ENCODE assay signal across 8 mouse cellular contexts in the genomic region with DNA sequence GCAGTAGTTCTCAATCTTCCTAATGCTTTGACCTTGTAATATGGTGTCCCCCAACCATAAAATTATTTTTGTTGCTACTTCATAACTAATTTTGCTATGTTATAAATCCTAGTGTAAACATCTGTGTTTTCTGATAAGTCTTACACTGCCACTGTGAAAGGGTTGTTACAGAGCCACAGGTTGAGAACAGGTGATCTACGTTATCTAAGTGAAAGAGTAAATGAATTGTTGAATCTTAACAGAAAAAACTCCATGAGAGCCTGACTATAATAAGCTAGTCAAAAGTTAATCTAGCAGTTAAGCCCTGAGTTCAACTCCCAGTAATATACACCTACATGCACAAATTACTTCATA. TPM values are rescaled to one million over a fixed set of nuclear protein-coding genes. Genes with fewer than 3 reads are reported as not detected.
DNase-seq lines count a peak whose midpoint lies in the region; ATAC-seq and TF ChIP-seq lines count a peak whose summit lies in the region.

No protein-coding gene starts in this region.

- peak overlapping the region; percentile 99 for H3K27ac ChIP-seq in gastrocnemius, adult 2 months
- no peak overlapping the region for H3K27ac ChIP-seq in midbrain, embryonic 11.5 days (ENCODE audit: low read depth, low read length)
- no peak overlapping the region for H3K27ac ChIP-seq in midbrain, embryonic 14.5 days (replicated peaks; ENCODE audit: low read depth, low read length)
- no peak overlapping the region for H3K27ac ChIP-seq in liver, embryonic 15.5 days (replicated peaks)
- no peak overlapping the region for H3K27ac ChIP-seq in thymus, adult 2 months (ENCODE audit: control insufficient read depth, insufficient read depth, low read length)

- H3K4me3 ChIP-seq in gastrocnemius, adult 2 months, result peak overlapping the region; percentile 89
- H3K4me3 ChIP-seq in midbrain, embryonic 11.5 days (ENCODE audit: low read depth, low read length), result peak overlapping the region; percentile 48; the same call in 1 of the 2 replicates
- no peak overlapping the region for H3K4me3 ChIP-seq in midbrain, embryonic 14.5 days (replicated peaks; ENCODE audit: low read depth, low read length)
- peak overlapping the region; percentile 81 for H3K4me3 ChIP-seq in liver, embryonic 15.5 days (replicated peaks)
- no peak overlapping the region for H3K4me3 ChIP-seq in thymus, adult 2 months (ENCODE audit: control insufficient read depth, insufficient read depth, low read length)

- H3K36me3 ChIP-seq in midbrain, embryonic 11.5 days (ENCODE audit: control insufficient read depth, insufficient read depth, low read length), result no peaks in the 10 kb centered on the region
- no peaks in the 10 kb centered on the region for H3K36me3 ChIP-seq in midbrain, embryonic 14.5 days (ENCODE audit: control insufficient read depth, insufficient read depth, low read length)
- H3K36me3 ChIP-seq in liver, embryonic 15.5 days (replicated peaks), result no peaks in the 10 kb centered on the region
- H3K36me3 ChIP-seq in thymus, adult 2 months (ENCODE audit: control insufficient read depth, insufficient read depth, low read length), result no peaks in the 10 kb centered on the region

- no peak for TF ChIP-seq POLR2A in thymus, adult 2 months (IDR thresholded peaks at IDR 0.05; ENCODE audit: control insufficient read depth, extremely low read depth, insufficient read depth, low read length, poor library complexity)

- H3K4me1 ChIP-seq in midbrain, embryonic 11.5 days (ENCODE audit: control insufficient read depth, insufficient read depth, low read length), result peaks cover 6% of the 10 kb centered on the region
- peaks cover 12% of the 10 kb centered on the region for H3K4me1 ChIP-seq in midbrain, embryonic 14.5 days (ENCODE audit: control insufficient read depth, insufficient read depth, low read length)
- peaks cover 18% of the 10 kb centered on the region for H3K4me1 ChIP-seq in liver, embryonic 15.5 days (replicated peaks)
- peaks cover 10% of the 10 kb centered on the region for H3K4me1 ChIP-seq in thymus, adult 2 months (replicated peaks; ENCODE audit: control insufficient read depth, insufficient read depth, low read length)

- 60% methylated on average over 1 of the region's 1 CpGs for WGBS in midbrain, embryonic 11.5 days
- 55% methylated on average over 1 of the region's 1 CpGs for WGBS in midbrain, embryonic 14.5 days
- WGBS in liver, embryonic 15.5 days (ENCODE audit: insufficient replicate concordance), result 19% methylated on average over 1 of the region's 1 CpGs
- WGBS in thymus, adult 2 months, result 69% methylated on average over 1 of the region's 1 CpGs

- no peak overlapping the region for H3K9ac ChIP-seq in midbrain, embryonic 11.5 days (ENCODE audit: low read length)
- H3K9ac ChIP-seq in midbrain, embryonic 14.5 days (replicated peaks; ENCODE audit: low read length), result no peak overlapping the region
- no peak overlapping the region for H3K9ac ChIP-seq in liver, embryonic 15.5 days

- H3K27me3 ChIP-seq in midbrain, embryonic 11.5 days (ENCODE audit: control insufficient read depth, insufficient read depth, low read length), result no peaks in the 10 kb centered on the region
- H3K27me3 ChIP-seq in midbrain, embryonic 14.5 days (ENCODE audit: control insufficient read depth, insufficient read depth, low read length), result no peaks in the 10 kb centered on the region
- no peaks in the 10 kb centered on the region for H3K27me3 ChIP-seq in liver, embryonic 15.5 days
- H3K27me3 ChIP-seq in thymus, adult 2 months (ENCODE audit: control insufficient read depth, insufficient read depth, low read length), result no peaks in the 10 kb centered on the region

- H3K9me3 ChIP-seq in midbrain, embryonic 11.5 days (ENCODE audit: control insufficient read depth, low read length), result no peaks in the 10 kb centered on the region
- H3K9me3 ChIP-seq in midbrain, embryonic 14.5 days (ENCODE audit: control insufficient read depth, low read length), result no peaks in the 10 kb centered on the region
- H3K9me3 ChIP-seq in liver, embryonic 15.5 days (replicated peaks), result no peaks in the 10 kb centered on the region

- ATAC-seq in midbrain, embryonic 11.5 days (ENCODE audit: low FRiP score), result peak; percentile 47
- ATAC-seq in midbrain, embryonic 14.5 days (ENCODE audit: low FRiP score, low TSS enrichment), result no peak
- 0 out of 2 replicates have a peak, but pooled peaks have one; percentile 20 for ATAC-seq in liver, embryonic 15.5 days (ENCODE audit: insufficient read depth)

- DNase-seq in gastrocnemius, adult 2 months, result no peak
- no peak for DNase-seq in gastrocnemius, postnatal 10 days
- DNase-seq in midbrain, embryonic 11.5 days (ENCODE audit: low spot score, missing footprints), result no peak
- no peak for DNase-seq in midbrain, embryonic 14.5 days
- no peak for DNase-seq in thymus, adult 2 months
- DNase-seq in kidney, postnatal 4 days, result no peak
- no peak for DNase-seq in gastrocnemius, adult 8-10 months (ENCODE audit: low spot score in 2 of 2)

- no peak overlapping the region for H3K4me2 ChIP-seq in midbrain, embryonic 11.5 days
- H3K4me2 ChIP-seq in midbrain, embryonic 14.5 days (ENCODE audit: low read length), result no peak overlapping the region
- H3K4me2 ChIP-seq in liver, embryonic 15.5 days, result peak overlapping the region; percentile 77; the same call in 1 of the 2 replicates

- TF ChIP-seq CTCF in gastrocnemius, adult 2 months (IDR thresholded peaks at IDR 0.05), result no peak
- no peak for TF ChIP-seq CTCF in thymus, adult 2 months (IDR thresholded peaks at IDR 0.05; ENCODE audit: borderline replicate concordance, control insufficient read depth, extremely low read depth, insufficient read depth, low read length, poor library complexity)

- intact Hi-C loops in gastrocnemius, adult 2 months (cut with DNase I), result loop anchor here (2.0 to 5.0 kb wide), 2 partner anchors 61 to 222 kb away; no protein-coding TSS in a partner anchor

RNA-seq across cellular contexts. Expression of gene Cradd, which starts 0.3 kb away (rescaled TPM):
- total RNA-seq in gastrocnemius, adult 2 months (2021), result 1 to 10 TPM; 8.6 to 9.8 TPM
- 10 to 100 TPM; 12.1 to 14.3 TPM for total RNA-seq in gastrocnemius, postnatal 10 days (2021)
- 15.0 and 18.0 TPM in 2 replicates for polyA plus RNA-seq in midbrain, embryonic 11.5 days (2014; fragmentation: Nextera tagmentation; extraction: Ambion mirVana)
- polyA plus RNA-seq in midbrain, embryonic 14.5 days (2014; fragmentation: Nextera tagmentation; extraction: Ambion mirVana), result 12.0 and 12.5 TPM in 2 replicates
- polyA plus RNA-seq in liver, embryonic 15.5 days (2015; fragmentation: Nextera tagmentation; extraction: Ambion mirVana), result 3.6 and 4.2 TPM in 2 replicates
- 15.2 and 15.8 TPM in 2 replicates for polyA plus RNA-seq in thymus, adult 2 months (2012; rRNA removed)
- total RNA-seq in gastrocnemius, adult 8-10 months (2022), result 10 to 100 TPM in 1 of 4 experiments, 1 to 10 TPM in 3; 6.7 to 18.0 (median 8.4) TPM

Comparison
In these comparisons a context has a peak if more than half of its experiments do, and no peak if none do; other contexts are left out.
1. H3K4me3 ChIP-seq: peak in gastrocnemius, adult 2 months (single experiment), midbrain, embryonic 11.5 days (single experiment) and liver, embryonic 15.5 days (single experiment); none in midbrain, embryonic 14.5 days (single experiment) and thymus, adult 2 months (single experiment).